Mouse (Mus musculus) heart, embryonic 13.5 days (tissue): ENCODE measurements around the gene Snrpf. TPM values are rescaled to one million over a fixed set of nuclear protein-coding genes. Genes with fewer than 3 reads are reported as not detected.
A peak's percentile ranks its signal among the peaks of the same experiment; 100 is the strongest.

Source experiments
- ATAC-seq: fragments of 200-750 bp; cut with Nextera tagmentation; 2 replicates; pipeline ENCODE4 v1.8.0; 2017; ENCODE audit warnings: moderate TSS enrichment; ENCODE audit not compliant: insufficient number of reproducible peaks, low FRiP score, low TSS enrichment; ENCODE audit errors: extremely low read depth
- H3K27ac ChIP-seq: fragments of 300-500 bp; sonication (generic); replicated peaks from 2 replicates; pipeline ENCODE4 v1.5.1; 2015; ENCODE audit warnings: moderate library complexity, mild to moderate bottlenecking, inconsistent platforms
- H3K27me3 ChIP-seq: fragments of 300-500 bp; sonication (generic); replicated peaks from 2 replicates; pipeline ENCODE4 v1.6.1; 2015; ENCODE audit warnings: mild to moderate bottlenecking, inconsistent platforms
- H3K36me3 ChIP-seq: fragments of 300-500 bp; sonication (generic); 2 replicates; pipeline ENCODE4 v1.6.1; 2015; ENCODE audit warnings: mild to moderate bottlenecking, inconsistent platforms
- H3K4me1 ChIP-seq: fragments of 300-500 bp; sonication (generic); 2 replicates; pipeline ENCODE4 v1.6.1; 2015; ENCODE audit warnings: inconsistent platforms
- H3K4me2 ChIP-seq: fragments of 300-500 bp; sonication (generic); 2 replicates; pipeline ENCODE4 v1.6.1; 2015; ENCODE audit warnings: inconsistent platforms, mild to moderate bottlenecking, moderate library complexity
- H3K4me3 ChIP-seq: fragments of 300-500 bp; sonication (generic); 2 replicates; pipeline ENCODE4 v1.5.1; 2015; ENCODE audit warnings: moderate library complexity, mild to moderate bottlenecking, inconsistent platforms
- H3K9ac ChIP-seq: fragments of 300-500 bp; sonication (generic); 2 replicates; pipeline ENCODE4 v1.6.1; 2015; ENCODE audit warnings: inconsistent platforms, mild to moderate bottlenecking, moderate library complexity
- H3K9me3 ChIP-seq: fragments of 300-500 bp; sonication (generic); 2 replicates; pipeline ENCODE4 v1.6.1; 2016; ENCODE audit warnings: inconsistent platforms
- WGBS: fragments of 180-500 bp; shearing (Covaris S2); methylation state at CpG from one replicate; pipeline ENCODE4 v1.1.7; 2015; ENCODE audit warnings: mixed read lengths; 5-methylcytosine and 5-hydroxymethylcytosine counted together
- polyA plus RNA-seq: library from polyadenylated mRNA; unstranded; fragments of >200 nt; fragmentation: Nextera tagmentation; extraction: Ambion mirVana; gene quantifications from 2 replicates; pipeline ENCODE4 v1.2.1, GENCODE M21; 2015

Snrpf gene
- polyA plus RNA-seq, 1 experiment from 2014 or later = 70.7 TPM

DNA sequence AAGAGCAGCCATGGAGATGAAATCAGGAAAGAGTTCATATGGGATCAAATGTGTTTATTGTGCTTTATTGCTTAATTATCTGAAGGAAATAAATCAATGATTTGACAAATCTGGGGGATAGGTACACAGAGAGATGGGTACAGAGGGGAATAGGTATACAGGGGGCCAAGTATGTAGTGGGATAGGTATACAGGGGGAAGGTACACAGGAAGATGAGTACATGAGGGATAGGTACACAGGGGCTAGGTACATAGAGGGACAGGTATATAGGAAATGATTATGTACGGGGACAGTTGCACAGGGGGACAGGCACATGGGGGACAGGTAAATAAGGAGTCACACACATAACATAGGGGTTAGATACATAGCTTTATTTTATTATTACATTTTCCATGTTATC lies 21.4 kb upstream of the Snrpf start:
- Histone ChIP-seq H3K4me3 (no peak overlapping the region), H3K27me3 (no peaks in the 10 kb centered on the region), H3K9ac (no peak overlapping the region), H3K36me3 (no peaks in the 10 kb centered on the region), H3K4me1 (no peaks in the 10 kb centered on the region), H3K4me2 (no peak overlapping the region), H3K27ac (no peak overlapping the region), H3K9me3 (peaks cover 12% of the 10 kb centered on the region)
- 88% methylated on average over 1 of the region's 1 CpGs for WGBS
- no peak for ATAC-seq

- no peaks in the 10 kb centered on the region for H3K36me3 ChIP-seq
- H3K9me3 ChIP-seq = peaks cover 12% of the 10 kb centered on the region
- 87% methylated on average over 7 of the region's 7 CpGs for WGBS
- no peak overlapping the region for H3K27ac ChIP-seq
- no peak for ATAC-seq
- no peak overlapping the region for H3K4me3 ChIP-seq
- no peaks in the 10 kb centered on the region for H3K4me1 ChIP-seq
- H3K27me3 ChIP-seq = no peaks in the 10 kb centered on the region; the same call in 1 of the 2 replicates
- H3K4me2 ChIP-seq = no peak overlapping the region
- no peak overlapping the region for H3K9ac ChIP-seq
Measured at GRCm38 (mm10) chr10:93609236-93609635, 19.7 kb upstream of the Snrpf start.

GRCm38 (mm10) chr10:93608051-93608450 lies 18.5 kb upstream of the Snrpf start:
- H3K27ac ChIP-seq = no peak overlapping the region
- no peak for ATAC-seq
- WGBS = 64% methylated on average over 9 of the region's 9 CpGs

DNA sequence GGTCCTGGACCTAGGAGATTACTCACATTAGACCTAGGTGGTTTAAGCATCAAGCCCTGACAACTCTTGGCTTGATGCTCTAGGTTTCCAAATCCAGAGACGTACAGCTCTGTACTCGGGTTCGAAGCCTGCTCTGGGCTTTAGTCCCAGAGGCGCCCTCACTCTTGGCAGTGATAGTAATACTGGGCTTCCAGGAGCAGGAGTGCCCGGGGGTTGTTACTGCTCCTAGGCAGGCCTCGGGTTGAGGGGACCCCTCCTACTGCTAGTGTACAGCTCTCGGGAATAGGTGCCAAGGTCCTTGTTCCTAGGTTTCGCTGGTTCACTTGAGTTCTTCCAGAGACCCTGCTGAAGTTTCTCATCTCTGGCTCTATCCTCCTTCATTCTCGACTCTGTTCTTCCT lies 16.8 kb upstream of the Snrpf start:
- Histone ChIP-seq H3K9ac (no peak overlapping the region), H3K4me3 (no peak overlapping the region), H3K4me2 (no peak overlapping the region), H3K27ac (no peak overlapping the region), H3K4me1 (no peaks in the 10 kb centered on the region), H3K9me3 (peaks cover 12% of the 10 kb centered on the region), H3K36me3 (no peaks in the 10 kb centered on the region), H3K27me3 (no peaks in the 10 kb centered on the region; the same call in 1 of the 2 replicates)
- ATAC-seq = no peak
- WGBS = 79% methylated on average over 9 of the region's 9 CpGs

More at GRCm38 (mm10) chr10:93608051-93608450, 18.5 kb upstream of the Snrpf start:
- no peaks in the 10 kb centered on the region for H3K36me3 ChIP-seq
- peaks cover 12% of the 10 kb centered on the region for H3K9me3 ChIP-seq
- H3K4me3 ChIP-seq = no peak overlapping the region
- H3K9ac ChIP-seq = no peak overlapping the region
- H3K4me1 ChIP-seq = no peaks in the 10 kb centered on the region
- H3K4me2 ChIP-seq = no peak overlapping the region
- no peaks in the 10 kb centered on the region; the same call in 1 of the 2 replicates for H3K27me3 ChIP-seq

- H3K27ac ChIP-seq = no peak overlapping the region
- no peak overlapping the region for H3K9ac ChIP-seq
- 91% methylated on average over 1 of the region's 1 CpGs for WGBS
- no peaks in the 10 kb centered on the region for H3K36me3 ChIP-seq
- no peak for ATAC-seq
- H3K4me3 ChIP-seq = no peak overlapping the region
- H3K27me3 ChIP-seq = peaks cover 4% of the 10 kb centered on the region; the same call in 1 of the 2 replicates
- 0 out of 2 replicates have a peak, but pooled peaks cover under 1% of the 10 kb centered on the region for H3K9me3 ChIP-seq
- H3K4me1 ChIP-seq = no peaks in the 10 kb centered on the region
- H3K4me2 ChIP-seq = no peak overlapping the region
Measured at GRCm38 (mm10) chr10:93603256-93603655, 13.8 kb upstream of the Snrpf start.

- H3K4me1 ChIP-seq = no peaks in the 10 kb centered on the region
- no peak overlapping the region for H3K27ac ChIP-seq
- no peak overlapping the region for H3K4me3 ChIP-seq
- H3K27me3 ChIP-seq = peaks cover 4% of the 10 kb centered on the region; the same call in 1 of the 2 replicates
- H3K9ac ChIP-seq = no peak overlapping the region
- no peak for ATAC-seq
- H3K4me2 ChIP-seq = no peak overlapping the region
- 80% methylated on average over 5 of the region's 5 CpGs for WGBS
- no peaks in the 10 kb centered on the region for H3K9me3 ChIP-seq
- H3K36me3 ChIP-seq = no peaks in the 10 kb centered on the region
Measured at GRCm38 (mm10) chr10:93602309-93602708, 12.8 kb upstream of the Snrpf start.

DNA sequence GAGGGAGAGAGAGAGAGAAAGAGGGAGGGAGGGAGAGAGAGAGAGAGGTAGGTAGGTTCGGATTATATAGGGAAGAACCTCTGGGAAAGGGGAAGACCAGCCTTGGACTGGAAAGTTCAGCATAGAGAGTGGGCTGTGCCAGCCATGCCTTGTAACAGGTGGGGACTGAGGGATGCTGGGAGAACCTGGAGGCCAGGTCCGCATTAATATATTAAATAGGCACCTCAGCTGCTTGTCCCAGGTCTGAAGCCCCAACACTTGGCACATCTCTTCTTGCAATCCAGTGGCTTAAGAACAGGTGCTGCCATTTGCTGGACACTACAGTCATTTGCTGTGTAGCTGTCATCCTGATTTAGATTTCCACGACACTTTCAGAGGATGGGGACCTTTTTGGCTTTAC lies 7.1 kb upstream of the Snrpf start:
- Histone ChIP-seq H3K27ac (no peak overlapping the region), H3K4me1 (peaks cover 7% of the 10 kb centered on the region; the same call in 1 of the 2 replicates), H3K27me3 (peaks cover 22% of the 10 kb centered on the region; the same call in 1 of the 2 replicates), H3K36me3 (no peaks in the 10 kb centered on the region), H3K4me2 (no peak overlapping the region), H3K9me3 (no peaks in the 10 kb centered on the region), H3K4me3 (no peak overlapping the region), H3K9ac (no peak overlapping the region)
- ATAC-seq = no peak
- WGBS = 62% methylated on average over 3 of the region's 3 CpGs

- Histone ChIP-seq H3K27ac (no peak overlapping the region), H3K4me3 (no peak overlapping the region), H3K4me2 (no peak overlapping the region), H3K4me1 (peaks cover 7% of the 10 kb centered on the region; the same call in 1 of the 2 replicates), H3K9ac (no peak overlapping the region), H3K9me3 (no peaks in the 10 kb centered on the region), H3K27me3 (peaks cover 22% of the 10 kb centered on the region; the same call in 1 of the 2 replicates), H3K36me3 (no peaks in the 10 kb centered on the region)
- WGBS = 51% methylated on average over 4 of the region's 4 CpGs
- no peak for ATAC-seq
Measured at GRCm38 (mm10) chr10:93595831-93596230, 6.3 kb upstream of the Snrpf start.

GRCm38 (mm10) chr10:93594022-93594482 lies 4.5 kb upstream of the Snrpf start:
- peak overlapping the region; percentile 53 for H3K4me3 ChIP-seq
- peaks cover 11% of the 10 kb centered on the region for H3K4me1 ChIP-seq
- no peak overlapping the region for H3K27ac ChIP-seq
- no peaks in the 10 kb centered on the region for H3K36me3 ChIP-seq
- no peaks in the 10 kb centered on the region for H3K9me3 ChIP-seq
- H3K4me2 ChIP-seq = peak overlapping the region; percentile 85
- WGBS = 3% methylated on average over 22 of the region's 22 CpGs
- ATAC-seq = no peak
- H3K27me3 ChIP-seq = peaks cover 22% of the 10 kb centered on the region; the same call in 1 of the 2 replicates
- H3K9ac ChIP-seq = peak overlapping the region; percentile 73

- no peaks in the 10 kb centered on the region for H3K9me3 ChIP-seq
- peaks cover 25% of the 10 kb centered on the region for H3K4me1 ChIP-seq
- H3K4me2 ChIP-seq = no peak overlapping the region
- peaks cover 6% of the 10 kb centered on the region; the same call in 1 of the 2 replicates for H3K36me3 ChIP-seq
- no peak overlapping the region for H3K4me3 ChIP-seq
- peaks cover 18% of the 10 kb centered on the region; the same call in 1 of the 2 replicates for H3K27me3 ChIP-seq
- no peak for ATAC-seq
- H3K9ac ChIP-seq = no peak overlapping the region
- H3K27ac ChIP-seq = no peak overlapping the region
- WGBS = 53% methylated on average over 12 of the region's 12 CpGs
Measured at GRCm38 (mm10) chr10:93592456-93592855, 3.0 kb upstream of the Snrpf start.

DNA sequence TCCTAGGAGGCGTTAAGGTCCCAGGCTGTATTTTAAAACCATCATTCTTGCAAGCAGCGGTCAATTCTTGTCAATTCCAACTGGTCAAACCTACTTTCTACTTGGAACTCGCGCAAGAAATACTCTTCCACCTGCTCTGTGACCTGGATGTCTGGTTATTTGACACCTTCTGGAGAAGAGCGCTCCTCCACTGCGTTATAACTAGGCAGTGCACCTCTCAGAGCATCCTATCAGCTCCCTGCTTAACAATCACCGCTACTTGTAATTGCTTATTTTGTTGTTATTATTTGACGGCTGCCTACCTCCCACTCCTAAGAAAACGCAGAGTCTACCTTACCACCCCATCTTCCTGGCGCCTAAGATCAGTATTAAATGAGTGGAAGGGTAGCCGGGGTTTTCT lies 710 bp downstream of the Snrpf start:
- peak overlapping the region; percentile 80 for H3K27ac ChIP-seq
- no peaks in the 10 kb centered on the region for H3K9me3 ChIP-seq
- peak overlapping the region; percentile 92 for H3K9ac ChIP-seq
- no peak for ATAC-seq
- H3K4me1 ChIP-seq = peaks cover 19% of the 10 kb centered on the region
- H3K27me3 ChIP-seq = 0 out of 2 replicates have a peak, but pooled peaks cover 8% of the 10 kb centered on the region
- peak overlapping the region; percentile 90 for H3K4me3 ChIP-seq
- H3K4me2 ChIP-seq = peak overlapping the region; percentile 75
- peaks cover 34% of the 10 kb centered on the region for H3K36me3 ChIP-seq
- WGBS = 2% methylated on average over 11 of the region's 11 CpGs

GRCm38 (mm10) chr10:93577271-93577886 lies 12.1 kb downstream of the Snrpf start:
- Histone ChIP-seq H3K36me3 (peaks cover 18% of the 10 kb centered on the region), H3K4me1 (peaks cover 4% of the 10 kb centered on the region; the same call in 1 of the 2 replicates), H3K4me2 (no peak overlapping the region), H3K9me3 (no peaks in the 10 kb centered on the region), H3K27me3 (no peaks in the 10 kb centered on the region), H3K9ac (no peak overlapping the region), H3K4me3 (no peak overlapping the region), H3K27ac (no peak overlapping the region)
- 57% methylated on average over 13 of the region's 13 CpGs for WGBS
- no peak for ATAC-seq
